Mouse (Mus musculus) intestine, postnatal 0 days (tissue): Measurements from ENCODE around the gene 2010111I01Rik. TPM values are rescaled to one million over a fixed set of nuclear protein-coding genes. Genes with fewer than 3 reads are reported as not detected.

Source experiments
- ATAC-seq: fragments of 200-750 bp; cut with Nextera tagmentation; 2 replicates; pipeline ENCODE4 v1.8.0; 2017; ENCODE audit warnings: mild to moderate bottlenecking, moderate TSS enrichment, moderate library complexity
- H3K27ac ChIP-seq: fragments of 300-500 bp; sonication (generic); 2 replicates; pipeline ENCODE4 v1.5.1; 2014; ENCODE audit warnings: mild to moderate bottlenecking, low read depth, low read length, moderate library complexity
- H3K27me3 ChIP-seq: fragments of 300-500 bp; sonication (generic); replicated peaks from 2 replicates; pipeline ENCODE4 v1.6.1; 2014; ENCODE audit warnings: low read length, mixed read lengths; ENCODE audit not compliant: control insufficient read depth, insufficient read depth
- H3K36me3 ChIP-seq: fragments of 300-500 bp; sonication (generic); 2 replicates; pipeline ENCODE4 v1.6.1; 2014; ENCODE audit warnings: mild to moderate bottlenecking, moderate library complexity; ENCODE audit not compliant: control insufficient read depth, insufficient read depth
- H3K4me1 ChIP-seq: fragments of 300-500 bp; sonication (generic); replicated peaks from 2 replicates; pipeline ENCODE4 v1.6.1; 2014; ENCODE audit warnings: antibody characterized with exemption, low read length, mixed read lengths; ENCODE audit not compliant: control insufficient read depth, insufficient read depth
- H3K4me2 ChIP-seq: fragments of 300-500 bp; sonication (generic); replicated peaks from 2 replicates; pipeline ENCODE4 v1.6.1; 2014; ENCODE audit warnings: low read depth, mild to moderate bottlenecking, moderate library complexity
- H3K4me3 ChIP-seq: fragments of 300-500 bp; sonication (generic); 2 replicates; pipeline ENCODE4 v1.5.1; 2014; ENCODE audit warnings: low read depth, low read length
- H3K9ac ChIP-seq: fragments of 300-500 bp; sonication (generic); 2 replicates; pipeline ENCODE4 v1.6.1; 2014; ENCODE audit warnings: mild to moderate bottlenecking, low read depth, low read length
- H3K9me3 ChIP-seq: fragments of 300-500 bp; sonication (generic); 2 replicates; pipeline ENCODE4 v1.6.1; 2016; ENCODE audit warnings: mixed run types; ENCODE audit not compliant: control insufficient read depth
- CTCF ChIP-seq: sonication (generic); IDR thresholded peaks from 2 replicates; pipeline ENCODE4 v1.5.1; 2016; ENCODE audit warnings: low read depth, mild to moderate bottlenecking, control low read depth, antibody characterized with exemption, moderate library complexity
- WGBS: fragments of 180-500 bp; shearing (Covaris S2); extraction: QIAGEN DNeasy Blood & Tissue Kit; methylation state at CpG from one replicate; pipeline ENCODE4 v1.1.7; 2014; 5-methylcytosine and 5-hydroxymethylcytosine counted together
- polyA plus RNA-seq: library from polyadenylated mRNA; unstranded; fragments of >200 nt; fragmentation: Nextera tagmentation; extraction: Ambion mirVana; gene quantifications from 2 replicates; pipeline ENCODE4 v1.2.1, GENCODE M21; 2015

The 2010111I01Rik gene
- polyA plus RNA-seq, 1 experiment from 2014 or later: 72.7 TPM

DNA sequence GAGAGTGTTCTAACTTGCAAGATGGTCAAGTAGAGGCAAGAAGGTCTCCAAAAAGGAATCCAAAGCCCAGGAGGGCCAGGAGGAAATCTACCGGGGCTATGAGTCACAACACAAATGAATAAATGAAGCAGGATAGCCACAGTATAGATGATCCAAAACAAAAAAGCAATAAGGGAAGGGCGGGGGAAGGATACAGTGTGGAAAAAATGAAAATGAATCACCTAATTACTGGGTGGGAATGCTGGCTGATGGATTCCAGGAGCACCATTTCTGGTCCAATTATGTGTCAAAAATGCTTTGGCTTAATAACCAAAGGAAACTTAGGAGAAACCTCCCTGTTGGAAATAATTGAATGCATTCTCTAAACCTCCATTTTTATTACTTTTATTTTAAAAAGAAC lies 155.6 kb downstream of the 2010111I01Rik start:
- no peak overlapping the region for H3K4me2 ChIP-seq
- no peak for ATAC-seq
- no peak for TF ChIP-seq CTCF
- H3K36me3 ChIP-seq: no peaks in the 10 kb centered on the region
- no peaks in the 10 kb centered on the region for H3K27me3 ChIP-seq
- H3K4me3 ChIP-seq: no peak overlapping the region
- no peak overlapping the region for H3K9ac ChIP-seq
- H3K4me1 ChIP-seq: no peaks in the 10 kb centered on the region
- H3K9me3 ChIP-seq: no peaks in the 10 kb centered on the region
- WGBS: 74% methylated on average over 2 of the region's 2 CpGs
- no peak overlapping the region for H3K27ac ChIP-seq

DNA sequence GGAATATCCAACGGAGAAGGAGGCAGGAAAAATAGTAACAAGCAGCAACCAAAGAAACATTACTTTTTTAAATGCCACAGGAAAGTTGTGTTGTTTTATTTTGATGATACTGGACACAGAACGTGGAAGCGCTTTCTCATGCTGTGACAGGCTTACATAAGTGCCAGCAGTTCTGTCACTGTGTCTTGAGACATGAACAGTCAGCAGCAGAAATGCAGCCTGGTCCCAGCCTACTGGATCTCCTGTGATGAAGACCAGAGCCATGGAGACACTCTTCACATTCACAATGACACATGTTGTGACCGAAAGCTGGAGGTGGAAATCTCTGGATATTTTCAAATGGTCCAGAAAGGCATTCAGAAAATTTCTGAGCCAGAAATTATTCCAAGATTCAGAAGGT lies 157.1 kb downstream of the 2010111I01Rik start:
- H3K9me3 ChIP-seq: no peaks in the 10 kb centered on the region
- 81% methylated on average over 4 of the region's 4 CpGs for WGBS
- no peak for ATAC-seq

DNA sequence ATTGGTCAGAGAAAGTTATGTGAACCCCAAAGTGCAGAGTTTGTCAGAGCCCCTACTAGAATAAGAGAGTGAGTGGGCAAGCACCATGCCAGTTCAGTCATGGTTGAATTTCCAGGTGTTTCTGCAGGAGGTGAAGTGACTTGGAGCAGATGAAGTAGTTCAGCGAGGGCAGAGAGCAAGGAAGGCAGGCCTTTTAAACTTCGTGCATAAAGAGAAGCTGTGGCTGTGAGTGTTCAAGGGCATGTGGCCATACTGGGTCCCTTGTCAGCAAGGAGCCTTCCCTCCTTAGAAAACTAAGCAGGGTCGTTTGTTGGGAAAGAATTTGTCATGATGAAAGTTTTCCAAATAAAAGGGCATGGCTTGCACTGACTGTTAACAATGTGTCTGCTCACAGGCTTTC lies 161.5 kb downstream of the 2010111I01Rik start:
- no peak for ATAC-seq
- Histone ChIP-seq H3K36me3 (no peaks in the 10 kb centered on the region), H3K4me2 (no peak overlapping the region), H3K4me3 (no peak overlapping the region), H3K4me1 (no peaks in the 10 kb centered on the region), H3K27ac (no peak overlapping the region), H3K9me3 (peaks cover 5% of the 10 kb centered on the region), H3K27me3 (no peaks in the 10 kb centered on the region), H3K9ac (no peak overlapping the region)
- 63% methylated on average over 3 of the region's 3 CpGs for WGBS
- no peak for TF ChIP-seq CTCF

More for the DNA sequence above, 157.1 kb downstream of the 2010111I01Rik start:
- no peak overlapping the region for H3K4me3 ChIP-seq
- no peak overlapping the region for H3K27ac ChIP-seq
- no peak overlapping the region for H3K4me2 ChIP-seq
- H3K36me3 ChIP-seq: no peaks in the 10 kb centered on the region
- no peak for TF ChIP-seq CTCF
- H3K4me1 ChIP-seq: no peaks in the 10 kb centered on the region
- no peak overlapping the region for H3K9ac ChIP-seq
- no peaks in the 10 kb centered on the region for H3K27me3 ChIP-seq

DNA sequence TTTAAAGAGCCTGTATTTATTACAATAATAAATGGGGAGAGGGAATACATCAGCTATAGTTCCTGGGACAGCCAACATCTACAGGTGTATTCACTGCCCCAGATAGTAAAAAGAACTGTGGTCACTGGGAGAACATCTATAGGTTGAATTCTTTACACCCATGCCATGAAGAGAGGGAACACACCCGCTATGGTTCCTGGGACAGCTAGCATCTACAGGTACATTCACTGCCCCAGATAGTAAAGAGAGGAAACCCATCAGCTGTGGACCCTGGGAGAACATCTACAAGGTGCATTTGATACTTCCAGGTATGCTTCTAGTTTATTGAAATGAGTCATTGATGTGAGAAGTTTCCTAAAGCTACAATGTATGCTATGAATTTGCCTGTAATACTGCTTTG lies 162.8 kb downstream of the 2010111I01Rik start:
- H3K4me1 ChIP-seq: no peaks in the 10 kb centered on the region
- H3K27me3 ChIP-seq: no peaks in the 10 kb centered on the region
- no peak overlapping the region for H3K27ac ChIP-seq
- no peak overlapping the region for H3K4me2 ChIP-seq
- TF ChIP-seq CTCF: no peak
- WGBS: 94% methylated on average over 1 of the region's 1 CpGs
- ATAC-seq: no peak
- no peak overlapping the region for H3K9ac ChIP-seq
- no peak overlapping the region for H3K4me3 ChIP-seq
- no peaks in the 10 kb centered on the region for H3K36me3 ChIP-seq
- peaks cover 5% of the 10 kb centered on the region for H3K9me3 ChIP-seq

DNA sequence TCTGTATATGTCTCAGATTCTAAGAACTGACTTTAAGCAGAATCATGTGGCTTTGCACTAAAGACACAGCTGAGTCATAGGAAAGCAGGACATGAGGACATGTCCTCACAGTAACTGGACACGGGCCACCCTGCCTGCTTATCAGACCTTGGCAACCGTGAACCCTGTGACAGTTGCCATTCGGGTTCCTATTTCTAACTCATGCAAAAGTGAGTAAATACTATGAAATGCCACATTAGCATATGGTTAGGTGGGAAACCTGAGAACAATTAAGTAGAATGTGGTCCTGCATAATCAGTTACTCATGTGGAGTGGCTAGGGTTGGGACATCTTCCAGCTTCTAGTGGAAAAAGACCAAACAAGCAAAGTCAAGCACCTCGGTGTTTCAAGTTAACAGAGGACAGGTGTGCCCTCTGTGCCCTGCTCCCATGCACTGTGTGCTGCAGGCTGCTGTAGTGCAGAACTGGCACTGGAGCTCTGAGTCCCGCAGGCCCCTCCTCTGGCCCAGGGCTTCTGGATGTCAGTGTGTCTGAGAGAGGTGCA lies 170.3 kb downstream of the 2010111I01Rik start:
- Histone ChIP-seq H3K27me3 (no peaks in the 10 kb centered on the region), H3K27ac (no peak overlapping the region), H3K4me1 (no peaks in the 10 kb centered on the region), H3K36me3 (no peaks in the 10 kb centered on the region), H3K4me3 (no peak overlapping the region), H3K9me3 (no peaks in the 10 kb centered on the region), H3K9ac (no peak overlapping the region), H3K4me2 (no peak overlapping the region)
- no peak for ATAC-seq
- no peak for TF ChIP-seq CTCF
- 84% methylated on average over 5 of the region's 5 CpGs for WGBS

DNA sequence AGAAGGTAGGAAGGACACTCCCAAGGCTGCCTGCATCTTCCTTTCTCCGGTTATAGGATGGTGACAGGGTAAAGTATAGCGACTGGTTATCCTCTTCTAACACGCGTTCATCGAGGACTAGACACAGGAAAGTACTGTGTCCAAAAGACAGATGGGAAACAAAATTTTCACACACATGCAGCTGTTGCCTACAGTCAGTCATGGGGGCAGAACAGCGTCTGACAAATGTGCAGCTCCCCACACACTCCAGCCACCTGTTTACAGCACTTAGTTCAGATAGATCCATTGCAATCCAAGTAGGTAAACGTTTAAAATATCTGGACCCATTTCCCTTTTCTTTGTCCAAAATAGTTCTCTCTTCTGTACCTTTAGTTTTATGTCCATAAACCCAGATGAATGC lies 171.3 kb downstream of the 2010111I01Rik start:
- no peaks in the 10 kb centered on the region for H3K4me1 ChIP-seq
- H3K36me3 ChIP-seq: no peaks in the 10 kb centered on the region
- ATAC-seq: no peak
- H3K27me3 ChIP-seq: no peaks in the 10 kb centered on the region
- 79% methylated on average over 7 of the region's 7 CpGs for WGBS
- H3K9ac ChIP-seq: no peak overlapping the region
- no peak overlapping the region for H3K27ac ChIP-seq
- TF ChIP-seq CTCF: no peak
- H3K4me2 ChIP-seq: no peak overlapping the region
- no peaks in the 10 kb centered on the region for H3K9me3 ChIP-seq
- H3K4me3 ChIP-seq: no peak overlapping the region

DNA sequence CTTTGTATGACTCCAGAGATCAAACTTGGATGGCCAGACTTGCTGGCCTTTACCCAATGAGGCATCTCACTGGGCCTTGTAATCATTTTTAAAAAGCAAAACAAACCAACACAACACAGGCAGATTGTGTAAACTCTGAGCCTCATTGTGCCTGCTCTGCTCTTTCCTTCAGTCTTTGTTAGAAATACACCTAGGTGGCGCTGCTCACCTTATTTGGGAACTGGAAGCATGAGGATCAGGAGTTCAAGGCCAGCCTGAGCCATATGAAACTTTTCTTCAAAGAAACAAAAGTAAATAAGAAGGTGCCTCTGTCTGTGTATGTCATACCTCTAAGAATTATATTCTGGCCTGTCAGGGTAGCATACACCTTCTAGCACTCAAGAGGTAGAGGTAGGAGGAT lies 172.1 kb downstream of the 2010111I01Rik start:
- peak; percentile 64 for TF ChIP-seq CTCF
- Histone ChIP-seq H3K4me3 (no peak overlapping the region), H3K27ac (no peak overlapping the region), H3K27me3 (no peaks in the 10 kb centered on the region), H3K9me3 (no peaks in the 10 kb centered on the region), H3K9ac (no peak overlapping the region), H3K4me1 (no peaks in the 10 kb centered on the region), H3K36me3 (no peaks in the 10 kb centered on the region), H3K4me2 (no peak overlapping the region)
- WGBS: 81% methylated on average over 1 of the region's 1 CpGs
- ATAC-seq: no peak
